Mouse (Mus musculus): ENCODE data around the gene Sult1d1.
"Not testable (repeated sequence)": the region's sequence is repeated elsewhere in the genome, so short reads cannot be mapped to it uniquely, and the experiment has no call there.

Gene Sult1d1

GRCm38 (mm10) chr5:87568845-87569244 lies at the start of gene Sult1d1:
Sult1d1 (minus strand) TSS chr5:87569027.
- DNase-seq (ENCODE audit: extremely low spot score, low spot score) = no peak

GRCm38 (mm10) chr5:87615128-87615390 lies 46.2 kb upstream of the Sult1d1 start:
- no peak for DNase-seq (ENCODE audit: extremely low spot score, low spot score)

- no peak for DNase-seq (ENCODE audit: extremely low spot score, low spot score)
These were observed 45.7 kb upstream of the Sult1d1 start for GRCm38 (mm10) chr5:87614364-87615127.

GRCm38 (mm10) chr5:87601018-87601417 lies 32.2 kb upstream of the Sult1d1 start:
- DNase-seq (ENCODE audit: extremely low spot score, low spot score) = no peak

GRCm38 (mm10) chr5:87597891-87598290 lies 29.1 kb upstream of the Sult1d1 start:
- no peak for DNase-seq (ENCODE audit: extremely low spot score, low spot score)

GRCm38 (mm10) chr5:87591494-87591893 lies 22.7 kb upstream of the Sult1d1 start, which contains the start of gene Sult1e1:
Sult1e1 (minus strand) TSS chr5:87591594.
- no peak for DNase-seq (ENCODE audit: extremely low spot score, low spot score)

- no peak for DNase-seq (ENCODE audit: extremely low spot score, low spot score)
These were observed 21.1 kb upstream of the Sult1d1 start for GRCm38 (mm10) chr5:87589916-87590315.

GRCm38 (mm10) chr5:87580389-87580788 lies 11.6 kb upstream of the Sult1d1 start:
- no peak for DNase-seq (ENCODE audit: extremely low spot score, low spot score)

- DNase-seq (ENCODE audit: extremely low spot score, low spot score) = no peak
These were observed 5.3 kb upstream of the Sult1d1 start for GRCm38 (mm10) chr5:87574174-87574573.

- no peak for DNase-seq (ENCODE audit: extremely low spot score, low spot score)
These were observed 4.7 kb upstream of the Sult1d1 start for GRCm38 (mm10) chr5:87573490-87573889.

- DNase-seq (ENCODE audit: extremely low spot score, low spot score) = no peak
These were observed 4.0 kb upstream of the Sult1d1 start for GRCm38 (mm10) chr5:87572781-87573180.

- DNase-seq (ENCODE audit: extremely low spot score, low spot score) = no peak
These were observed 1.5 kb downstream of the Sult1d1 start for GRCm38 (mm10) chr5:87567306-87567705.

- DNase-seq (ENCODE audit: extremely low spot score, low spot score) = no peak
These were observed 5.9 kb downstream of the Sult1d1 start for GRCm38 (mm10) chr5:87562966-87563365.

GRCm38 (mm10) chr5:87562526-87562925 lies 6.3 kb downstream of the Sult1d1 start:
- no peak for DNase-seq (ENCODE audit: extremely low spot score, low spot score)

GRCm38 (mm10) chr5:87560145-87560544 lies 8.7 kb downstream of the Sult1d1 start:
- DNase-seq (ENCODE audit: extremely low spot score, low spot score) = no peak

- no peak for DNase-seq (ENCODE audit: extremely low spot score, low spot score)
These were observed 17.9 kb downstream of the Sult1d1 start for GRCm38 (mm10) chr5:87550935-87551334.

GRCm38 (mm10) chr5:87538111-87538510 lies 30.7 kb downstream of the Sult1d1 start, which contains the start of gene Sult1b1:
Sult1b1 (minus strand) TSS chr5:87538195.
- no peak for DNase-seq (ENCODE audit: extremely low spot score, low spot score)

- DNase-seq (ENCODE audit: extremely low spot score, low spot score) = no peak
These were observed 32.7 kb downstream of the Sult1d1 start for GRCm38 (mm10) chr5:87535994-87536644.

GRCm38 (mm10) chr5:87532288-87532687 lies 36.5 kb downstream of the Sult1d1 start:
- DNase-seq (ENCODE audit: extremely low spot score, low spot score) = no peak

GRCm38 (mm10) chr5:87523561-87523960 lies 45.3 kb downstream of the Sult1d1 start:
- not testable (repeated sequence) for DNase-seq (ENCODE audit: extremely low spot score, low spot score)

- DNase-seq (ENCODE audit: extremely low spot score, low spot score) = no peak
These were observed 62.9 kb downstream of the Sult1d1 start for GRCm38 (mm10) chr5:87505776-87506458.

All from neural tube, embryonic 10.5 days (tissue).